Mouse (Mus musculus) brain, embryonic 14.5 days (tissue): ENCODE data around the gene Coq8b.
A peak's percentile ranks its signal among the peaks of the same experiment; 100 is the strongest.

Experiments
- CTCF ChIP-seq: fragments of 200-500 bp; IDR thresholded peaks from 2 replicates; pipeline ENCODE4 v1.5.1; 2012; ENCODE audit warnings: inconsistent platforms, mild to moderate bottlenecking, moderate library complexity, borderline replicate concordance; ENCODE audit not compliant: insufficient read depth, insufficient read length; ENCODE audit errors: extremely low read depth
- POLR2A ChIP-seq: fragments of 200-500 bp; IDR thresholded peaks from 2 replicates; pipeline ENCODE4 v1.6.1; 2012; ENCODE audit warnings: mild to moderate bottlenecking, inconsistent platforms, borderline replicate concordance; ENCODE audit not compliant: poor library complexity, insufficient read depth, insufficient read length, severe bottlenecking; ENCODE audit errors: extremely low read depth

GRCm38 (mm10) chr7:27273739-27274351, 41.0 kb downstream of the Coq8b start:
- TF ChIP-seq POLR2A (no peak), CTCF (peak; percentile 52; the same call in 1 of the 2 replicates)
